ENCODE assay signal across 8 mouse cellular contexts in the genomic region with DNA sequence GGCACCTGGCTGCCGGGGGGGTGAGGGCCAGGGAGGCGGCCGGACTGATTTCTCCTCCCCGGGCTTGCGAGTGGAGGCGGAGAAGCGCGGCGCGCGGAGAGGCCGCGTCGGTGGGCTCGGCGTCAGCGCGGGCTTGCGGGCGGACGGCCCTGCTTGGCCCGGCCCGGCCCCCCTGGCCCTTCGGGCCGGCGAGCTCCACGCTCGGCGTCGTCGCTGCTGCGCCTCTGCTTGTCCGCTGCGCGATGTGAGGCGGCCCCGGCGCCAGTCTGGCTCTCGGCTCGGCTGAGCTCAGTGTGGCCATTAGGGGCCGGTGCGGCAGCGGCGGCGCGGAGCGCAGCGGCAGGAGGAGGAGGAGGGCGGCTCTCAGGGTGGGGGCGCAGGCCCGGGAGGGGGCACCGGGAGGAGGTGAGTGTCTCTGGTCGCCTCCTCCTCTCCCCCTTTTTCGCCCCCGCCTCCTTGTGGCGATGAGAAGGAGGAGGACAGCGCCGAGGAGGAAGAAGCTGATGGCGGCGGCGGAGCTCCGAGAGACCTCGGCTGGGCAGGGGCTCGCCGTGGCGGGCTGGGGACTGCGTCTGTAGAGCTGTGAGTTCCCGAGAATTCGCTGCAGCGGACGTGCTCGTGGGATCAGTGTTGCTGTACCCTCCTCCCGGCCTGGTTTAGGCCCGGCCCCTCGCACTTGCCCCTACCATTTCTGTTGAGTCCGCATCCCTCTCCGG. TPM values are rescaled to one million over a fixed set of nuclear protein-coding genes. Genes with fewer than 3 reads are reported as not detected.
DNase-seq lines count a peak whose midpoint lies in the region; ATAC-seq lines count a peak whose summit lies in the region.

No protein-coding gene starts in this region.

- peak overlapping the region; percentile 100 for H3K9ac ChIP-seq in hindbrain, embryonic 13.5 days

- peak; percentile 77 for ATAC-seq in hindbrain, embryonic 13.5 days (ENCODE audit: low FRiP score)

- peak overlapping the region; percentile 100 for H3K27ac ChIP-seq in hindbrain, embryonic 13.5 days

- peak overlapping the region; percentile 97 for H3K4me2 ChIP-seq in hindbrain, embryonic 13.5 days

- peaks cover 37% of the 10 kb centered on the region for H3K4me1 ChIP-seq in hindbrain, embryonic 13.5 days (replicated peaks)

- peaks cover 3% of the 10 kb centered on the region; the same call in 1 of the 2 replicates for H3K36me3 ChIP-seq in hindbrain, embryonic 13.5 days

- under 1% methylated on average over 44 of the region's 77 CpGs for WGBS in hindbrain, embryonic 13.5 days

- no peaks in the 10 kb centered on the region for H3K9me3 ChIP-seq in hindbrain, embryonic 13.5 days

- peak; percentile 91 for DNase-seq in NIH3T3 (ENCODE audit: low read depth)
- peak; percentile 91 to 94 for DNase-seq in cerebellum, postnatal 10 days
- peak; percentile 77 to 78 for DNase-seq in frontal cortex, postnatal 14 days (ENCODE audit: low spot score in 2 of 2)
- peak; percentile 85 to 86 for DNase-seq in layer of hippocampus, postnatal 36 days
- DNase-seq in lung, postnatal 25 days (ENCODE audit: low spot score): peak; percentile 88
- DNase-seq in retina, embryonic 14.5 days (ENCODE audit: low spot score): peak; percentile 78
- DNase-seq in thymus, postnatal 36 days: peak; percentile 89 to 93

- H3K27me3 ChIP-seq in hindbrain, embryonic 13.5 days: no peaks in the 10 kb centered on the region

- H3K4me3 ChIP-seq in hindbrain, embryonic 13.5 days: peak overlapping the region; percentile 97

RNA-seq across cellular contexts. Expression of a gene that starts 0.8 kb away (rescaled TPM):
- 20.4 and 20.6 TPM in 2 replicates for polyA plus RNA-seq in hindbrain, embryonic 13.5 days (2015; fragmentation: Nextera tagmentation; extraction: Ambion mirVana)
- total RNA-seq in layer of hippocampus, postnatal 36 days (2021): 10 to 100 TPM; 67.8 to 76.0 TPM

Comparison
In these comparisons a context has a peak if more than half of its experiments do, and no peak if none do; other contexts are left out.
1. Peak in every context shown above with its lines: DNase-seq, ATAC-seq, H3K4me3 ChIP-seq and H3K27ac ChIP-seq.